Mouse (Mus musculus) embryonic facial prominence, embryonic 14.5 days (tissue): ENCODE data around the gene Cd300lf. TPM values are rescaled to one million over a fixed set of nuclear protein-coding genes. Genes with fewer than 3 reads are reported as not detected.

Experiments used
- ATAC-seq: fragments of 200-750 bp; cut with Nextera tagmentation; 2 replicates; pipeline ENCODE4 v1.8.0; 2017; ENCODE audit warnings: low read depth, moderate number of reproducible peaks, moderate TSS enrichment
- DNase-seq: peaks from one replicate; pipeline ENCODE4 v3.0.0-alpha.2; 2015; ENCODE audit warnings: low spot score
- H3K27ac ChIP-seq: fragments of 300-500 bp; sonication (generic); replicated peaks from 2 replicates; pipeline ENCODE4 v1.5.1; 2014; ENCODE audit warnings: low read depth, mild to moderate bottlenecking, low read length, moderate library complexity
- H3K27me3 ChIP-seq: fragments of 300-500 bp; sonication (generic); replicated peaks from 2 replicates; pipeline ENCODE4 v1.6.1; 2014; ENCODE audit warnings: low read length; ENCODE audit not compliant: control insufficient read depth, insufficient read depth
- H3K36me3 ChIP-seq: fragments of 300-500 bp; sonication (generic); 2 replicates; pipeline ENCODE4 v1.6.1; 2014; ENCODE audit warnings: low read length, mixed read lengths; ENCODE audit not compliant: control insufficient read depth, insufficient read depth
- H3K4me1 ChIP-seq: fragments of 300-500 bp; sonication (generic); 2 replicates; pipeline ENCODE4 v1.6.1; 2014; ENCODE audit warnings: antibody characterized with exemption, low read length; ENCODE audit not compliant: control insufficient read depth, insufficient read depth
- H3K4me2 ChIP-seq: fragments of 300-500 bp; sonication (generic); 2 replicates; pipeline ENCODE4 v1.6.1; 2014; ENCODE audit warnings: low read depth, mild to moderate bottlenecking, low read length, moderate library complexity, mixed read lengths
- H3K4me3 ChIP-seq: fragments of 300-500 bp; sonication (generic); 2 replicates; pipeline ENCODE4 v1.5.1; 2014; ENCODE audit warnings: low read depth, mild to moderate bottlenecking, low read length
- H3K9ac ChIP-seq: fragments of 300-500 bp; sonication (generic); 2 replicates; pipeline ENCODE4 v1.6.1; 2014; ENCODE audit warnings: low read depth, mild to moderate bottlenecking, low read length, moderate library complexity, mixed read lengths
- H3K9me3 ChIP-seq: fragments of 300-500 bp; sonication (generic); 2 replicates; pipeline ENCODE4 v1.6.1; 2016; ENCODE audit warnings: low read length; ENCODE audit not compliant: control insufficient read depth
- WGBS: fragments of 180-500 bp; shearing (Covaris S2); extraction: QIAGEN DNeasy Blood & Tissue Kit; methylation state at CpG from one replicate; pipeline ENCODE4 v1.1.7; 2014; 5-methylcytosine and 5-hydroxymethylcytosine counted together
- polyA plus RNA-seq: library from polyadenylated mRNA; unstranded; fragments of >200 nt; fragmentation: Nextera tagmentation; extraction: Ambion mirVana; gene quantifications from 2 replicates; pipeline ENCODE4 v1.2.1, GENCODE M21; 2014

Gene Cd300lf
- polyA plus RNA-seq, 1 experiment from 2014 or later: 0.56 TPM

DNA sequence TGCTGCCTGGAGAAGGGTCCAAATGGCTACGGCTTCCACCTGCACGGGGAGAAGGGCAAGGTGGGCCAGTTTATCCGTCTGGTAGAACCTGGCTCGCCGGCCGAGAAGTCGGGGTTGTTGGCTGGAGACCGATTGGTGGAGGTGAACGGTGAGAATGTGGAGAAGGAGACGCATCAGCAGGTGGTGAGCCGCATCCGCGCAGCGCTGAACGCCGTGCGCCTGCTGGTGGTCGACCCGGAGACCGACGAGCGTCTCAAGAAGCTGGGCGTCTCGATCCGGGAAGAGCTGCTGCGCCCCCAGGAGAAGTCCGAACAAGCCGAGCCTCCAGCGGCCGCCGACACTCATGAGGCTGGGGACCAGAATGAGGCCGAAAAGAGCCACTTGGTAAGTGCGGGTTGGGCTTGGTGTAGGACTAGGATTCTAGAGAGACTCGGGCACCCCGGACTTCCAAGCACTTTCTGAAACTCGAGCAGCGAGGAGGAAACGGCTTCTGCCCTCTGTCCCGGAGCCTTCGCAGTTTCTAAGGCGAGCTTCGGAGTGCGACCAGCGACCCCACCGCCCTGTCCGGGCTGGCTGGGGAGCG is 29.9 kb upstream of the Cd300lf start:
- H3K27me3 ChIP-seq: peaks cover 34% of the 10 kb centered on the region
- peak; percentile 30 for ATAC-seq
- DNase-seq: peak; percentile 26
- H3K4me2 ChIP-seq: peak overlapping the region; percentile 91
- H3K9ac ChIP-seq: peak overlapping the region; percentile 59
- no peaks in the 10 kb centered on the region for H3K9me3 ChIP-seq
- WGBS: under 1% methylated on average over 33 of the region's 47 CpGs
- H3K27ac ChIP-seq: no peak overlapping the region
- peaks cover 25% of the 10 kb centered on the region for H3K4me1 ChIP-seq
- no peaks in the 10 kb centered on the region for H3K36me3 ChIP-seq
- peak overlapping the region; percentile 66 for H3K4me3 ChIP-seq

DNA sequence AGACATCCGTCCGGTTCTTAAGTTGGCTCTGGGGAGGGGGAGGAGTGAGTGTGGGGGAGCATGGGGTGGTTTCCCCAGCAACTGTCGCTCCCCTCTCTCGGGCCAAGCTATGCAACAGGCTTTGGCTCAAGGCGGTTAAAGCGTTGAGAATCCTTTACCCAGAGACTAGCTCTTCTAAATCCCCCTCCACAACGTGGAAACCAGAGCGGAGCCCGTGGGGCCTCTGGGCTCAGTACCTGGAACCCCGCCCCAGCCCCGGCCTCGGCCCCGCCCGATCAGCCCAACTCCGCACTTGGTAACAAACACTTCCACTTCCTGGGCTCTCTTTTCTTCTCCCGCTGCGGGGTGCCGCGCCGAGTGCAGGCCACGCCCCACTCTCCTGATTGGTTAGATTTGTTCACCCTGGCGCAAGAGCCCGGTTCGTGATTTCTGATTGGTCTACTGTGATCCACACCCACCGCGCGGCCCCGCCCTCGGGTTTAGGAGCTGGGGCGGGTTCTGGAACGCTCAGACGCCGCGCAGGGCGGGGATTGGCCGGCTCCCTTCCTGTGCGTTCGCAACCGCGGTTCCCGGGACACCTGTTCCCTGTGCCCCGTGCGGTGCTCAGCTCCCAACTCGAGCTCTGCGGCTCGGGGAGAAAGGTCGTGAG is 29.2 kb upstream of the Cd300lf start, which contains the start of gene Slc9a3r1:
TSS of gene Slc9a3r1 (plus strand) at position 510 of the 649 bp plus-strand sequence.
- peak within 1 kb of the TSS; percentile 41; the same call in 1 of the 2 replicates for H3K27ac ChIP-seq
- peaks cover 34% of the 10 kb centered on the region for H3K27me3 ChIP-seq
- H3K4me3 ChIP-seq: peak within 1 kb of the TSS; percentile 66
- H3K9me3 ChIP-seq: no peaks in the 10 kb centered on the region
- peak within 1 kb of the TSS; percentile 59 for H3K9ac ChIP-seq
- peak; percentile 97 for ATAC-seq
- H3K4me2 ChIP-seq: peak within 1 kb of the TSS; percentile 91
- H3K36me3 ChIP-seq: no peaks in the 10 kb centered on the region
- peaks cover 31% of the 10 kb centered on the region for H3K4me1 ChIP-seq
- peak; percentile 99 for DNase-seq
- under 1% methylated on average over 34 of the region's 47 CpGs for WGBS

DNA sequence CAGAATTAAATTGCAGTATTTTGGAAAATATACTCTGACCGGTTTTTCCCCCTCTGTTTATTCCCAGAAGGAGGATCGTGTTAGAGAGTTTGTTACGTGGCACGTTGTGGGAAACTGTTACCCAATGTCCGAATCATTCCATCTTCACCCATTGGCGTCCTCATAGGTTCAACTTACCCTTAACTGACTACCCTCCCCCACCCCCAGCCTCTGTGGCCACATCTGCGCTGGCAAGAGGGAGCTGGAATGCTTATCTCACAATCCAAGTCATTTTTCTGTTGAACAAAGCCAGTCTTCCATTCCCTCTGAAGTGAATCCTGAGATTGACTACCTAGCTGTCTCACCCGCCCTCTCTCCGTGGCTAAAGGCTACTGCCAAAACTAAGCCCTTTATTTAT is 28.4 kb upstream of the Cd300lf start:
- ATAC-seq (no peak), DNase-seq (no peak)
- H3K27me3 ChIP-seq: peaks cover 34% of the 10 kb centered on the region
- no peaks in the 10 kb centered on the region for H3K36me3 ChIP-seq
- no peak overlapping the region for H3K27ac ChIP-seq
- peak overlapping the region; percentile 66; the same call in 1 of the 2 replicates for H3K4me3 ChIP-seq
- no peaks in the 10 kb centered on the region for H3K9me3 ChIP-seq
- H3K9ac ChIP-seq: no peak overlapping the region
- peaks cover 32% of the 10 kb centered on the region for H3K4me1 ChIP-seq
- H3K4me2 ChIP-seq: peak overlapping the region; percentile 91; the same call in 1 of the 2 replicates
- WGBS: 17% methylated on average over 9 of the region's 9 CpGs

DNA sequence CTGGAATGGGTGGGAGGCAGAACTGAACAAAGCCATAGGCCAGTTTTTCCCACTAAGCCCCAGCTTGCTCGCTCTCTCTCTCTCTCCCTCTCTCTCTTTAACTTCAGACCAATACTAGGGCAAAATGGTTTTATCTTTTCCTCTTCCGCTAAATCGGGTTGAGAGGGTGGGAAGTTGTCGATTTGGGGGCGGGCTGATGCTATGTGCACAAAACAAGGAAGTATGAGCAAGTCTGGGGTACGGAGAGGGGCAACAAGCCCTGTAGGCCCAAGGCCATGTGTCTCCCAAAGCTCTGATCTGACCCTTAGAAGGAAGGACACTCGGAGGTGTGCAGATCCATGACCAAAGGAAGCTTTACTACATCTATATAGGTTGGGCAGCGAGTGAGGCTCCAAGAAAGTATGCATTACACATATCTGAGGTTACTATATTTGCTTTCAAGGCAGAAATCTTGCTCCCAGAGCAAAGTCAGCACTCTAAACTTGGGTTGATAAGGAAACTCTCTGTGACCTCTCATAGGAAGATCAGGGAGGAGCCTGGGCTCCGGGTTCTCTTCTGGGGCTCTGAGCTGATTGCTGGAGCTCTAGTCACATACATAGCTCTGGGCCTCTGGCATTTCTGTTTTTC is 27.9 kb upstream of the Cd300lf start:
- DNase-seq: no peak
- no peak for ATAC-seq
- Histone ChIP-seq H3K27ac (no peak overlapping the region), H3K27me3 (peaks cover 34% of the 10 kb centered on the region), H3K4me1 (peaks cover 32% of the 10 kb centered on the region), H3K4me3 (no peak overlapping the region), H3K9ac (no peak overlapping the region), H3K4me2 (no peak overlapping the region), H3K36me3 (no peaks in the 10 kb centered on the region), H3K9me3 (no peaks in the 10 kb centered on the region)
- 58% methylated on average over 9 of the region's 9 CpGs for WGBS

DNA sequence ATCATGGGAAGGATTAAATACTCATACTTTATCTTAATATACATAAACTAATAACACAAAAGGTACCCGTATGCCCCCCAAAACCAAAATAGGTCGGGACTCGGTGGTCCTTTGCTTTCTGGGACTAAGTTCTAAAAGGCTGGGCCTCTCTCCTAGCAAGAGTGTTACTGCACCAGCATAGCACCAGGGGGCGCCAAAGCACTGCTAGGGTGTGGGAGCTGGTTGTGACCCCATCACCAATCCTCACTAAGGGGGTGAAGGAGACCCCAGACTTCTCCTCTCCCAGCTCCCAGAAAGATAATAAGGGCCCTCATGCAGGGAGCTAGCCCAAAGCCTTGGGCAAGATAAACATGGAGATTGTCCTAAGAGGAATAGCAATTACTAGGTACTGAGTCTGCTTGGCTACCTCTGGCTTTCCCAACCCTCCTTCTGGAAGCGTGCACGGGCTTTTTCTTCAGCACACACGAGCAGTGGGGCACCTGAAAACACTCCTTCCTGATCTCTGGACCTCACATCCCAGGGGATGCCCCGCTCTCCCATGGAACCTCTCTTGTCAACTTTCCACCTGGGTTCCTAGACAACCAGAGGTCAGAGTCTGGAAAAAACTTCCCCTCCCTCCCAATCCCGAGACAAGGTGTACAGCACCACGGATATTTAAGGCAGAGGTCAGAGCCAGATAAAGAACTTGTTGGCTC is 27.2 kb upstream of the Cd300lf start:
- no peaks in the 10 kb centered on the region for H3K9me3 ChIP-seq

DNA sequence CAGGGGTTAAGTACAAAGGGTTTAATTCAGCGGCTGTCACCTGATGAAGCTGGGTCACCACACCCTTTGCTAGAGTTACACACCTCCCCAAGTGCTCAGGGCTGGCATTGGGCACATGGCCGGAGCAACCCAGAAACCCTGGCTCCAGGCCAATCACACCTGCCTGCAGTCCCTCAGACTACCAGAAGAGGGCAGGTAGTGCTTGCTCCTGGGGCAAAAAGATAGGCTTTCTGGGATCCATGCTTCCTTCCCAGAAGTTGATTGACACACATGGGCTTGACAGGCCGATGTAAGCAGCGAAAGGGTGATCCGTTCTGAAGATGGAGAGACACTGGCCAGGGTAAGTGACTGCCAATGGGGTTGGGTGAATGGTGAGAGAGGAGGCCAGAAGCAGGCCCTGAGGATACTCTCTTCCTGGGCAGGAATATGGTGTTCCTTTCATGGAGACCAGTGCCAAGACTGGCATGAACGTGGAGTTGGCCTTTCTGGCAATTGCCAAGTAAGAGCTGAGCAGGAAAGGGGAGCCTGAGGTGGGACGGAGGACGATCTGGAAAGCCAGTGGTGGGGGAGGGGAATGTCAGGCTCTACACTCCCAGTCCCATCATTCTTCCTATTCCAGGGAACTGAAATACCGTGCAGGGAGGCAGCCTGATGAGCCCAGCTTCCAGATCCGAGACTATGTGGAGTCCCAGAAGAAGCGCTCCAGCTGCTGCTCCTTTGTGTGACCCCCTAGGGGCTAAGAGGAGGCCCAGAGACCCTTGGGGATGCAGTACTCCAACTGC is 26.4 kb upstream of the Cd300lf start:
- Histone ChIP-seq H3K4me1 (peaks cover 32% of the 10 kb centered on the region), H3K27me3 (peaks cover 31% of the 10 kb centered on the region), H3K4me3 (no peak overlapping the region), H3K27ac (no peak overlapping the region), H3K4me2 (no peak overlapping the region), H3K9me3 (no peaks in the 10 kb centered on the region), H3K36me3 (no peaks in the 10 kb centered on the region), H3K9ac (no peak overlapping the region)
- no peak for ATAC-seq
- 59% methylated on average over 11 of the region's 11 CpGs for WGBS
- no peak for DNase-seq

More for the DNA sequence above, 27.2 kb upstream of the Cd300lf start:
- Histone ChIP-seq H3K27ac (no peak overlapping the region), H3K9ac (no peak overlapping the region), H3K4me3 (no peak overlapping the region), H3K36me3 (no peaks in the 10 kb centered on the region), H3K4me2 (no peak overlapping the region), H3K4me1 (peaks cover 32% of the 10 kb centered on the region), H3K27me3 (peaks cover 31% of the 10 kb centered on the region)
- ATAC-seq: no peak
- DNase-seq: peak; percentile 62
- WGBS: 32% methylated on average over 10 of the region's 10 CpGs

DNA sequence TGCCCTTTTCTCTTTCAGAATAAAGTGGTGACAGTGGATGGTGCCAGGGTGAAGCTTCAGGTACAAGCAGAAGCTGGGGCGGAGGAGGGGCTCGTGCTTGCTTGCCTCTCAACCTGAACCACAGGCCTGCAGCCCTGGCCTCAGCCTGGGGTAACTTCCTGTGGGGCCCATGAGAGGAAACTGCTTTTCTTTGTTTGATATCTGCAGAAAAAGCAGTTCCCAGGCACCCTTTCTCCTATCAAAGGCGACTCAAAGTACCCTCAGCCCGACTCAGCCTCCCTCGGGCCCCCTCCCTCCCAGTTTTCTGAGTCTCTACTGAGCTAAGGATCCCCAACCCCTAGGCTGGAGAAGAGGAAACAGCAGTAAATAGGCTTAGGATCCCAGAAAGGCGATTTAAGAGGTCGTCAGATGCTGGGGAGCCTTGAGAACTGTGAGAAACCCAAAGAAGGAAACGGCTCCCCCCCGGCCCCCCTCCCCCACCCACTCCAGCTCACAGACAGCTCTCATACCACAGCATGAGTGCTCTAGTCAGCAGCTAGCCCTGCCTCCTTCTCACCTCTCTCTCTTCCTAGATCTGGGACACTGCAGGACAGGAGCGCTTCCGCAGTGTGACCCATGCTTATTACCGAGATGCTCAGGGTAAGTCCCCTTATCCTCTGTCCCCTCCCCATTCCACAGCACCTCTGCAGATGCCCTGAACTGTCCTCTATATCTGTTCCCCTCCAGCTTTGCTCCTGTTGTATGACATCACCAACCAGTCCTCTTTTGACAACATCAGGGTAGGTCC is 24.3 kb upstream of the Cd300lf start:
- no peak overlapping the region; the same call in 1 of the 2 replicates for H3K27ac ChIP-seq
- no peak for DNase-seq
- no peak overlapping the region for H3K4me3 ChIP-seq
- H3K27me3 ChIP-seq: peaks cover 29% of the 10 kb centered on the region
- no peak for ATAC-seq
- peak overlapping the region; percentile 15; the same call in 1 of the 2 replicates for H3K9ac ChIP-seq
- H3K4me2 ChIP-seq: no peak overlapping the region
- H3K4me1 ChIP-seq: peaks cover 16% of the 10 kb centered on the region
- no peaks in the 10 kb centered on the region for H3K36me3 ChIP-seq
- no peaks in the 10 kb centered on the region for H3K9me3 ChIP-seq
- WGBS: 22% methylated on average over 10 of the region's 12 CpGs
